Mouse (Mus musculus): ENCODE results near the gene Prame. TPM values are rescaled to one million over a fixed set of nuclear protein-coding genes. Genes with fewer than 3 reads are reported as not detected.

Prame gene
- polyA plus RNA-seq, 1 experiment from 2014 or later, result not detected

Other genes starting within 250 kb of the Prame start
- not detected in 2 replicates for gene Gm7903, start 193.9 kb downstream of the Prame start, polyA plus RNA-seq (2015; fragmentation: Nextera tagmentation; extraction: Ambion mirVana)
- gene AV320801, start 133.1 kb downstream of the Prame start, polyA plus RNA-seq (2015; fragmentation: Nextera tagmentation; extraction: Ambion mirVana), result not detected in 2 replicates
- 0.19 TPM in 1 of 2 replicates, not detected in the other for gene Nxf7, start 28.9 kb downstream of the Prame start, polyA plus RNA-seq (2015; fragmentation: Nextera tagmentation; extraction: Ambion mirVana)
- gene Tcp11x2, start 66.1 kb upstream of the Prame start, polyA plus RNA-seq (2015; fragmentation: Nextera tagmentation; extraction: Ambion mirVana), result not detected in 2 replicates
- not detected in 2 replicates for gene Tmsb15a, start 97.6 kb upstream of the Prame start, polyA plus RNA-seq (2015; fragmentation: Nextera tagmentation; extraction: Ambion mirVana)
- gene Armcx5, start 115.0 kb upstream of the Prame start, polyA plus RNA-seq (2015; fragmentation: Nextera tagmentation; extraction: Ambion mirVana), result 8.0 and 9.4 TPM in 2 replicates
- 32.8 and 36.1 TPM in 2 replicates for gene Gprasp1, start 115.0 kb upstream of the Prame start, polyA plus RNA-seq (2015; fragmentation: Nextera tagmentation; extraction: Ambion mirVana)
- gene Bhlhb9, start 169.9 kb upstream of the Prame start, polyA plus RNA-seq (2015; fragmentation: Nextera tagmentation; extraction: Ambion mirVana), result 41.6 and 43.3 TPM in 2 replicates
- 22.4 and 24.8 TPM in 2 replicates for gene Gprasp2, start 211.3 kb upstream of the Prame start, polyA plus RNA-seq (2015; fragmentation: Nextera tagmentation; extraction: Ambion mirVana)